Mouse (Mus musculus) spleen, adult 2 months (tissue): ENCODE data around the gene Tcf25. TPM values are rescaled to one million over a fixed set of nuclear protein-coding genes. Genes with fewer than 3 reads are reported as not detected.

Experiments used
- DNase-seq, 2 experiments: peaks; one replicate each; pipeline versions ENCODE4 v3.0.0 to v3.0.0-alpha.2; 2012 to 2021; ENCODE audit warnings: low spot score in 2 of 2, low read depth in 1 of 2
- H3K27ac ChIP-seq: fragments of 200-500 bp; 2 replicates; pipeline ENCODE4 v1.5.1; 2012; ENCODE audit warnings: low read length, inconsistent platforms; ENCODE audit not compliant: insufficient read depth
- H3K27me3 ChIP-seq: fragments of 200-500 bp; 2 replicates; pipeline ENCODE4 v1.6.1; 2012; ENCODE audit warnings: mild to moderate bottlenecking, moderate library complexity, low read length, inconsistent platforms; ENCODE audit not compliant: control insufficient read depth, insufficient read depth
- H3K36me3 ChIP-seq: fragments of 200-500 bp; 2 replicates; pipeline ENCODE4 v1.6.1; 2012; ENCODE audit warnings: mild to moderate bottlenecking, low read length, inconsistent platforms; ENCODE audit not compliant: control insufficient read depth, insufficient read depth
- H3K4me1 ChIP-seq: fragments of 200-500 bp; 2 replicates; pipeline ENCODE4 v1.6.1; 2011; ENCODE audit warnings: inconsistent platforms; ENCODE audit not compliant: control insufficient read depth, insufficient read depth, insufficient read length
- H3K4me3 ChIP-seq: fragments of 200-500 bp; 2 replicates; pipeline ENCODE4 v1.5.1; 2011; ENCODE audit warnings: mild to moderate bottlenecking, inconsistent platforms; ENCODE audit not compliant: insufficient read depth, insufficient read length; ENCODE audit errors: extremely low read depth
- CTCF ChIP-seq: fragments of 200-500 bp; IDR thresholded peaks from 2 replicates; pipeline ENCODE4 v1.5.1; 2011; ENCODE audit warnings: mild to moderate bottlenecking, inconsistent platforms; ENCODE audit not compliant: insufficient read depth, insufficient read length, insufficient replicate concordance; ENCODE audit errors: extremely low read depth
- POLR2A ChIP-seq: fragments of 200-500 bp; IDR thresholded peaks from 2 replicates; pipeline ENCODE4 v1.6.1; 2011; ENCODE audit warnings: low read depth, low read length, inconsistent platforms
- WGBS: fragments of 180-500 bp; shearing (Covaris S2); methylation state at CpG from one replicate; pipeline ENCODE4 v1.1.7; 2018; 5-methylcytosine and 5-hydroxymethylcytosine counted together
- polyA plus RNA-seq: library from polyadenylated mRNA; depleted of rRNA; stranded (reverse); fragments of >200 nt; gene quantifications from 2 replicates; pipeline ENCODE4 v1.2.3, GENCODE M21; 2012

Tcf25 gene
- polyA plus RNA-seq, 1 experiment = 137 TPM

GRCm38 (mm10) chr8:123348237-123348843, 25.2 kb upstream of the Tcf25 start:
- DNase-seq = no peak
- Histone ChIP-seq H3K4me1 (no peaks in the 10 kb centered on the region), H3K27me3 (peaks cover 1% of the 10 kb centered on the region; the same call in 1 of the 2 replicates), H3K36me3 (no peaks in the 10 kb centered on the region), H3K27ac (no peak overlapping the region), H3K4me3 (no peak overlapping the region)
- no peak for TF ChIP-seq POLR2A
- 88% methylated on average over 9 of the region's 9 CpGs for WGBS

GRCm38 (mm10) chr8:123349073-123349472, 24.5 kb upstream of the Tcf25 start:
- Histone ChIP-seq H3K27ac (no peak overlapping the region), H3K27me3 (peaks cover 6% of the 10 kb centered on the region; the same call in 1 of the 2 replicates), H3K4me1 (no peaks in the 10 kb centered on the region), H3K36me3 (no peaks in the 10 kb centered on the region), H3K4me3 (no peak overlapping the region)
- WGBS = 96% methylated on average over 4 of the region's 4 CpGs
- TF ChIP-seq CTCF (no peak), POLR2A (no peak)
- no peak for DNase-seq

GRCm38 (mm10) chr8:123352118-123352517, 21.4 kb upstream of the Tcf25 start:
- TF ChIP-seq POLR2A = no peak
- TF ChIP-seq CTCF = no peak
- H3K27ac ChIP-seq = no peak overlapping the region
- H3K36me3 ChIP-seq = no peaks in the 10 kb centered on the region
- 87% methylated on average over 12 of the region's 12 CpGs for WGBS
- DNase-seq = no peak
- peaks cover 6% of the 10 kb centered on the region; the same call in 1 of the 2 replicates for H3K27me3 ChIP-seq
- H3K4me3 ChIP-seq = no peak overlapping the region
- H3K4me1 ChIP-seq = no peaks in the 10 kb centered on the region

- no peaks in the 10 kb centered on the region for H3K4me1 ChIP-seq
- 42% methylated on average over 13 of the region's 13 CpGs for WGBS
- H3K27me3 ChIP-seq = peaks cover 6% of the 10 kb centered on the region; the same call in 1 of the 2 replicates
- H3K36me3 ChIP-seq = no peaks in the 10 kb centered on the region
- no peak for DNase-seq
- no peak overlapping the region for H3K4me3 ChIP-seq
- TF ChIP-seq POLR2A (no peak), CTCF (peak; percentile 25; the same call in 1 of the 2 replicates)
- no peak overlapping the region for H3K27ac ChIP-seq
These were observed 20.8 kb upstream of the Tcf25 start for GRCm38 (mm10) chr8:123352786-123353185.

- 63% methylated on average over 11 of the region's 11 CpGs for WGBS
- H3K27me3 ChIP-seq = peaks cover 6% of the 10 kb centered on the region; the same call in 1 of the 2 replicates
- no peaks in the 10 kb centered on the region for H3K36me3 ChIP-seq
- H3K4me1 ChIP-seq = no peaks in the 10 kb centered on the region
- TF ChIP-seq POLR2A = no peak
- no peak for TF ChIP-seq CTCF
- no peak overlapping the region for H3K4me3 ChIP-seq
- no peak overlapping the region for H3K27ac ChIP-seq
- DNase-seq = no peak
These were observed 20.3 kb upstream of the Tcf25 start for GRCm38 (mm10) chr8:123353216-123353615.

GRCm38 (mm10) chr8:123361082-123361739, 12.3 kb upstream of the Tcf25 start:
- 58% methylated on average over 12 of the region's 12 CpGs for WGBS

GRCm38 (mm10) chr8:123374239-123374578, 656 bp downstream of the Tcf25 start:
- peak; percentile 84 to 91 for DNase-seq
- H3K36me3 ChIP-seq = no peaks in the 10 kb centered on the region
- TF ChIP-seq CTCF (no peak), POLR2A (peak; percentile 24; the same call in 1 of the 2 replicates)
- no peaks in the 10 kb centered on the region for H3K27me3 ChIP-seq
- 0 out of 2 replicates have a peak, but pooled peaks cover 2% of the 10 kb centered on the region for H3K4me1 ChIP-seq
- under 1% methylated on average over 20 of the region's 20 CpGs for WGBS
- peak overlapping the region; percentile 94 for H3K27ac ChIP-seq
- H3K4me3 ChIP-seq = peak overlapping the region; percentile 81

More at GRCm38 (mm10) chr8:123361082-123361739, 12.3 kb upstream of the Tcf25 start:
- Histone ChIP-seq H3K4me3 (no peak overlapping the region), H3K27me3 (no peaks in the 10 kb centered on the region), H3K4me1 (no peaks in the 10 kb centered on the region), H3K36me3 (no peaks in the 10 kb centered on the region), H3K27ac (no peak overlapping the region)
- DNase-seq = peak; percentile 35 to 60
- peak; percentile 74; the same call in 1 of the 2 replicates for TF ChIP-seq CTCF
- no peak for TF ChIP-seq POLR2A
